Mouse (Mus musculus) liver, postnatal 0 days (tissue): ENCODE measurements around the gene Fndc9. TPM values are rescaled to one million over a fixed set of nuclear protein-coding genes. Genes with fewer than 3 reads are reported as not detected.

Experiments
- ATAC-seq: fragments of 200-750 bp; cut with Nextera tagmentation; 2 replicates; pipeline ENCODE4 v1.8.0; 2017; ENCODE audit warnings: mild to moderate bottlenecking, moderate library complexity
- DNase-seq: peaks from one replicate; pipeline ENCODE4 v3.0.0-alpha.2; 2016
- H3K27ac ChIP-seq: fragments of 300-500 bp; sonication (generic); 2 replicates; pipeline ENCODE4 v1.5.1; 2014; ENCODE audit warnings: antibody characterized with exemption, moderate library complexity, mild to moderate bottlenecking, low read depth
- H3K27me3 ChIP-seq: fragments of 300-500 bp; sonication (generic); 2 replicates; pipeline ENCODE4 v1.6.1; 2014; ENCODE audit warnings: low read length, control low read depth, mixed read lengths; ENCODE audit not compliant: insufficient read depth
- H3K36me3 ChIP-seq: fragments of 300-500 bp; sonication (generic); replicated peaks from 2 replicates; pipeline ENCODE4 v1.6.1; 2014; ENCODE audit warnings: mild to moderate bottlenecking, control low read depth, low read length, moderate library complexity, mixed read lengths; ENCODE audit not compliant: insufficient read depth
- H3K4me1 ChIP-seq: fragments of 300-500 bp; sonication (generic); 2 replicates; pipeline ENCODE4 v1.6.1; 2014; ENCODE audit warnings: antibody characterized with exemption, mild to moderate bottlenecking, control low read depth; ENCODE audit not compliant: insufficient read depth
- H3K4me2 ChIP-seq: fragments of 300-500 bp; sonication (generic); 2 replicates; pipeline ENCODE4 v1.6.1; 2014; ENCODE audit warnings: low read depth, mild to moderate bottlenecking, low read length, moderate library complexity, mixed read lengths
- H3K4me3 ChIP-seq: fragments of 300-500 bp; sonication (generic); 2 replicates; pipeline ENCODE4 v1.5.1; 2014; ENCODE audit warnings: low read depth, low read length
- H3K9ac ChIP-seq: fragments of 300-500 bp; sonication (generic); replicated peaks from 2 replicates; pipeline ENCODE4 v1.6.1; 2014; ENCODE audit warnings: mild to moderate bottlenecking, moderate library complexity
- H3K9me3 ChIP-seq: fragments of 300-500 bp; sonication (generic); 2 replicates; pipeline ENCODE4 v1.6.1; 2016; ENCODE audit warnings: mild to moderate bottlenecking, control low read depth, low read length, mixed read lengths
- CTCF ChIP-seq: sonication (generic); IDR thresholded peaks from 2 replicates; pipeline ENCODE4 v1.5.1; 2016; ENCODE audit warnings: antibody characterized with exemption, low read depth
- EP300 ChIP-seq: IDR thresholded peaks from 2 replicates; pipeline ENCODE4 v1.6.1; 2016; ENCODE audit warnings: antibody characterized with exemption, low read depth, mild to moderate bottlenecking
- WGBS: fragments of 180-500 bp; shearing (Covaris S2); extraction: QIAGEN DNeasy Blood & Tissue Kit; methylation state at CpG from one replicate; pipeline ENCODE4 v1.1.7; 2014; ENCODE audit not compliant: insufficient replicate concordance; 5-methylcytosine and 5-hydroxymethylcytosine counted together
- polyA plus RNA-seq: library from polyadenylated mRNA; unstranded; fragments of >200 nt; fragmentation: Nextera tagmentation; extraction: Ambion mirVana; gene quantifications from 2 replicates; pipeline ENCODE4 v1.2.1, GENCODE M21; 2015

The Fndc9 gene
- 0.06 and 0.13 TPM in 2 replicates for polyA plus RNA-seq

DNA sequence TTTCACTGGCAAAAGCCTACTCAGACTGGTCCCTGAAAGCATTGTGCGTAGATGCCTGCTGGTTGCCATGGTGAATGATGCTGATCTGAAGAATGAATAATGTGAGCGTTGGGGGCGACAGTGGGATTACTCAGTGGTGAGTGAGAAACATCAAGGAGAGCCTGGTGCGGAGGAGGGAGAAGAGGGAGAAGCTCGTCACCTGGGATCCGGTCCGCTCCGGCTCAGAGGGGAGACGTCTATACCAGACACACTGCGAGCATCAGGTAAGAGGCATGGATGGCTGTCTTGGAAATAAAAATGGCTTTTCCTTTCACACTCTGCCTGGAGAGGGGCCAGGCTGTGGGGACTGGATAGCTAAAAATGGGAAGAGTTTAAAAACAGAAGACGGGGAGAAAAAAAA lies at the start of gene Fndc9:
Gene Fndc9, plus strand, starts transcription at position 198 of the 400 bp plus-strand sequence.
- DNase-seq (no peak), ATAC-seq (no peak)
- no peak within 1 kb of the TSS for H3K27ac ChIP-seq
- no peaks in the 10 kb centered on the region for H3K9me3 ChIP-seq
- no peak within 1 kb of the TSS for H3K9ac ChIP-seq
- no peaks in the 10 kb centered on the region for H3K4me1 ChIP-seq
- 92% methylated on average over 11 of the region's 11 CpGs for WGBS
- no peak within 1 kb of the TSS for H3K4me2 ChIP-seq
- TF ChIP-seq EP300: no peak
- TF ChIP-seq CTCF: no peak
- H3K4me3 ChIP-seq: no peak within 1 kb of the TSS
- H3K36me3 ChIP-seq: peaks cover 5% of the 10 kb centered on the region; the same call in 1 of the 2 replicates
- no peaks in the 10 kb centered on the region for H3K27me3 ChIP-seq

DNA sequence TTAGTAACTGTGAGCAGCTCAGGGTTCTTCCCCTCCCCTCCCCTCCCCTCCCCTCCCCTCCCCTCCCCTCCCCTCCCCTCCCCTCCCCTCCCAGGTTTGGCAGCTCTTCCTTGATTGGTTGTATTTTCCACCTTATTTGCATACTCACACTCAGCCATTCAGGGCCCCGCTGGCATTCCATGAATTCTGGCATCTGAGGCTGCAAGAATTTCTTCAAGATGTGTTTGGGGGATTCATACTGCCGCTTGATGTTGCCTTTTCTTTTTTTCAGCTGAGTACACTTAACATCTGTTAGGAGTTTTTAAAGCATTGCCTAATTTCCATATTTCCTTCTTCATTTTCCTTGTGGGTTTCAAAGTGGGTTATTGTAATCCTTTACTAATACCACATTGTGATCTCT lies 47.0 kb upstream of the Fndc9 start:
- TF ChIP-seq CTCF (no peak), EP300 (no peak)
- DNase-seq: no peak

DNA sequence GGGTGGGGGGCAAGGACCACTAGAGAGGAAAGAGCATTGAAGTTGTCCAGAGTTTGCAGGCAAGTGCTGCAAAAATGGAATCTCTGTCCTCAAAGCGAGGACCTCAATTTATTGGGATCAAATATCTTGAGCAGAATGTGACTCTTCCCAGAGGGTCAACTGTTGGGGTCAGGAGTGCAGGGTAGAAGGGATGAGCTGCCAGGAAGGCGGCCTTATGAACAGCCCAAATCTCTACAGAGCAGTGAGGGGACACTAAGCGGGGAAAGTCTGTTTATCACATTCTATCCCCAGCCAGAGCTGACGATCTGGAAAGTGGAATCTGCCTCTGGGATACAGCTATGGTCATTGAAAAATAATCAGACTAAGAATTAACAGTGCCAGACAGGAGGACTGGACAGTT lies 41.2 kb upstream of the Fndc9 start:
- no peaks in the 10 kb centered on the region for H3K4me1 ChIP-seq
- no peak overlapping the region for H3K4me3 ChIP-seq
- no peak for TF ChIP-seq EP300
- TF ChIP-seq CTCF: no peak
- H3K27ac ChIP-seq: no peak overlapping the region
- H3K9me3 ChIP-seq: no peaks in the 10 kb centered on the region
- DNase-seq (no peak), ATAC-seq (no peak)
- no peaks in the 10 kb centered on the region for H3K27me3 ChIP-seq
- peaks cover 9% of the 10 kb centered on the region; the same call in 1 of the 2 replicates for H3K36me3 ChIP-seq
- no peak overlapping the region for H3K9ac ChIP-seq
- no peak overlapping the region for H3K4me2 ChIP-seq
- WGBS: 63% methylated on average over 4 of the region's 4 CpGs

More for the DNA sequence above, 47.0 kb upstream of the Fndc9 start:
- Histone ChIP-seq H3K27ac (no peak overlapping the region), H3K4me1 (no peaks in the 10 kb centered on the region), H3K4me2 (no peak overlapping the region), H3K9ac (no peak overlapping the region), H3K36me3 (no peaks in the 10 kb centered on the region), H3K4me3 (no peak overlapping the region), H3K9me3 (no peaks in the 10 kb centered on the region), H3K27me3 (no peaks in the 10 kb centered on the region)
- WGBS: 63% methylated on average over 2 of the region's 2 CpGs
- ATAC-seq: no peak

DNA sequence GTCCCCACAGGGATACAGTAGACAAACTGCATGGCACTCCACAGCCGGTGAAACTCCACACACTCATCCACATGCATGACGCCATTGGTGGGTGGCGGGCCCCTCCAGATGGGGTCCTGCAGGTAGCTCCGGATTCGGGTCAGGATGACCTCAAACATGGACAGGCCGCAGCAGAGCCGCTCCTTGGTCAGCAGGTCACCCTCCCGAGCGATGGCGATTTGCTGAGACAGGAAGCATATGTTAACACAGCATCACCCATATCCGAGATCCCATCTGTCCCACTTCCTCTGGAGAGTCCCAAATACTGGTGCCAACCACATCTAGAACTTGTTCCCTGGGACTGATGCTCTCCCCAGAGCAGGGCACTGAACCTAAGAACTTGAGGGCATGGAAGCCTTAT lies 34.7 kb upstream of the Fndc9 start:
- Histone ChIP-seq H3K4me2 (no peak overlapping the region), H3K36me3 (peaks cover 17% of the 10 kb centered on the region), H3K9ac (no peak overlapping the region), H3K27me3 (no peaks in the 10 kb centered on the region), H3K9me3 (no peaks in the 10 kb centered on the region), H3K4me3 (no peak overlapping the region), H3K27ac (no peak overlapping the region), H3K4me1 (no peaks in the 10 kb centered on the region)
- TF ChIP-seq CTCF (no peak), EP300 (no peak)
- DNase-seq (no peak), ATAC-seq (no peak)
- 84% methylated on average over 11 of the region's 11 CpGs for WGBS

DNA sequence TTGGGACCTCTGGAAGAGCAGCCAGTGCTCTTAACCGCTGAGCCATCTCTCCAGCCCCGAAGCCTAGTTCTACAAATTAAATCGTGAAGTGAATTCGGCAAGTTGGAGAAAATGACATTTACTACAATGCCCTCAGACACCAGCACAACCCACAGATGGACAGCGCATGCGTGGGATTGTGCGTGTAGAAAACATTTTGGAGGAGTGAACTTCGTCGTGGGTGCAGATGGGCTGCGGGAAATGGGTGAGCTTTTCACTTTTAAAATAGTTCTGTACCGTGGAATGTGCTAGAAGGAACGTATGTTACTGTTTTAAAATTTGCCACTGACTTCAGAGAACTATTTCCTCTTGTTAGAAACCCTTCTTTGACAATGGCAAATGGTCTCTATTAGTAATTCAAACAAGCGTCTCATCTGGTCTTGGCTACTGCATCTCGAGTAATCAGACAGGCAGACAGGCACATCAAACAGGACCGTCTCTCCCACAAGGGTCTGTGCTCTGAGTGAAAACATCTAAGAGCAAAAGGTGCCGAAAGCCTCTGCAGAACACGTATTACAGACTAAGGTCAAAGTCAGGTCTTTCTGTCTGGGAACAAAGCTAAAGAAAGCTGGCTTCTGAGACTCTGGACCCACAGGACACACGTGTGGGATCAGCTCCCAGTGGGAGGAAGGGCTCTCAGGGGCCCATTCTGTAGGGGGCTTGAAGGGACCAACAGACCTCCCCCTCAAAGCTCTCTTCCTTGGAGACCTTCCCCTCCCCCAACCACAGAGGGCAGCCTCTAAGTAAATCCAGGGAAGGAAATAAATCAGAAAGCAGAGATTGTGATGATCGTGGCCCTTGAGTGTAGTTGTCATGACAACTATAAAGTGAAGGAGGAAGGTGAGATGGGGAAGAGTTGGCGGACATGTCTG lies 33.4 kb upstream of the Fndc9 start:
- no peak overlapping the region for H3K27ac ChIP-seq
- no peaks in the 10 kb centered on the region for H3K9me3 ChIP-seq
- H3K9ac ChIP-seq: no peak overlapping the region
- H3K27me3 ChIP-seq: no peaks in the 10 kb centered on the region
- H3K4me2 ChIP-seq: no peak overlapping the region
- no peak for DNase-seq
- H3K4me1 ChIP-seq: no peaks in the 10 kb centered on the region
- 72% methylated on average over 20 of the region's 20 CpGs for WGBS
- no peak for TF ChIP-seq EP300
- no peak for TF ChIP-seq CTCF
- peaks cover 14% of the 10 kb centered on the region; the same call in 1 of the 2 replicates for H3K36me3 ChIP-seq
- no peak for ATAC-seq
- H3K4me3 ChIP-seq: no peak overlapping the region

DNA sequence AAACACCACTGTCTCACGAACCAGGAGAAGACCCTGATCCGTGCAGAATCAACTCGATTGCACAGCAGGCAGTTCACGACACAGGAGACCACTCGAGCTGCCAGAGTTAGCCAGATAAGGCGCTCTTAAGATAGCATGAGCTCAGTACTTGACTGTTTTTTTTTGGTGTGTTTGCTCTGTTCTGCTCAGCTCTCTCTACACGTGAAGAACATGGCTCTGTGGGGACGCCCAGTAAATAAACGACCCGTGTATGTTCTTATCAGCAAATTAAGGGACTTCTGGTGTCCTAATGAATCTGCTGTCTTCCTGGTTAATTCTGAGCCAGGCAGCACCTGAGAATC lies 32.8 kb upstream of the Fndc9 start:
- ATAC-seq (no peak), DNase-seq (no peak)
- H3K27ac ChIP-seq: no peak overlapping the region
- no peaks in the 10 kb centered on the region for H3K27me3 ChIP-seq
- WGBS: 46% methylated on average over 10 of the region's 10 CpGs
- H3K4me3 ChIP-seq: no peak overlapping the region
- H3K9ac ChIP-seq: no peak overlapping the region
- no peak overlapping the region for H3K4me2 ChIP-seq
- TF ChIP-seq CTCF (no peak), EP300 (no peak)
- no peaks in the 10 kb centered on the region for H3K9me3 ChIP-seq
- peaks cover 14% of the 10 kb centered on the region for H3K36me3 ChIP-seq
- no peaks in the 10 kb centered on the region for H3K4me1 ChIP-seq
